Mouse (Mus musculus): ENCODE results near the gene Hap1. TPM values are rescaled to one million over a fixed set of nuclear protein-coding genes. Genes with fewer than 3 reads are reported as not detected.

Hap1 gene
- total RNA-seq (2014; fragmentation: Nextera tagmentation): not detected in 2 replicates
- total RNA-seq (2017): not detected in 2 replicates

GRCm38 (mm10) chr11:100355972-100356818 lies at the start of gene Hap1:
Gene Hap1, minus strand, starts transcription at chr11:100356128.
- 0 out of 2 replicates have a peak, but pooled peaks have one; percentile 27 for ATAC-seq (replicated peaks; ENCODE audit: low FRiP score, low TSS enrichment, poor library complexity, severe bottlenecking)

GRCm38 (mm10) chr11:100404456-100405074 lies 48.6 kb upstream of the Hap1 start:
- ATAC-seq (replicated peaks; ENCODE audit: low FRiP score, low TSS enrichment, poor library complexity, severe bottlenecking): no peak

- no peak for ATAC-seq (replicated peaks; ENCODE audit: low FRiP score, low TSS enrichment, poor library complexity, severe bottlenecking)
Observed at GRCm38 (mm10) chr11:100403445-100404134, 47.7 kb upstream of the Hap1 start.

GRCm38 (mm10) chr11:100402682-100403081 lies 46.8 kb upstream of the Hap1 start:
- no peak for ATAC-seq (replicated peaks; ENCODE audit: low FRiP score, low TSS enrichment, poor library complexity, severe bottlenecking)

- ATAC-seq (replicated peaks; ENCODE audit: low FRiP score, low TSS enrichment, poor library complexity, severe bottlenecking): peak; percentile 40; the same call in 1 of the 2 replicates
Observed at GRCm38 (mm10) chr11:100402240-100402639, 46.3 kb upstream of the Hap1 start.

GRCm38 (mm10) chr11:100400842-100401241 lies 44.9 kb upstream of the Hap1 start:
- ATAC-seq (replicated peaks; ENCODE audit: low FRiP score, low TSS enrichment, poor library complexity, severe bottlenecking): no peak

GRCm38 (mm10) chr11:100399727-100400538 lies 44.0 kb upstream of the Hap1 start:
- ATAC-seq (replicated peaks; ENCODE audit: low FRiP score, low TSS enrichment, poor library complexity, severe bottlenecking): no peak

GRCm38 (mm10) chr11:100399320-100399719 lies 43.4 kb upstream of the Hap1 start:
- no peak for ATAC-seq (replicated peaks; ENCODE audit: low FRiP score, low TSS enrichment, poor library complexity, severe bottlenecking)

- ATAC-seq (replicated peaks; ENCODE audit: low FRiP score, low TSS enrichment, poor library complexity, severe bottlenecking): no peak
Observed at GRCm38 (mm10) chr11:100398517-100398916, 42.6 kb upstream of the Hap1 start.

- peak; percentile 97 for ATAC-seq (replicated peaks; ENCODE audit: low FRiP score, low TSS enrichment, poor library complexity, severe bottlenecking)
Observed at GRCm38 (mm10) chr11:100397600-100398389, 41.9 kb upstream of the Hap1 start, which contains the start of gene Jup. Gene Jup, minus strand, starts transcription at chr11:100397763.

- no peak for ATAC-seq (replicated peaks; ENCODE audit: low FRiP score, low TSS enrichment, poor library complexity, severe bottlenecking)
Observed at GRCm38 (mm10) chr11:100396886-100397599, 41.1 kb upstream of the Hap1 start.

- ATAC-seq (replicated peaks; ENCODE audit: low FRiP score, low TSS enrichment, poor library complexity, severe bottlenecking): no peak
Observed at GRCm38 (mm10) chr11:100395861-100396631, 40.1 kb upstream of the Hap1 start.

- no peak for ATAC-seq (replicated peaks; ENCODE audit: low FRiP score, low TSS enrichment, poor library complexity, severe bottlenecking)
Observed at GRCm38 (mm10) chr11:100395200-100395599, 39.3 kb upstream of the Hap1 start.

GRCm38 (mm10) chr11:100394353-100395074 lies 38.6 kb upstream of the Hap1 start:
- no peak for ATAC-seq (replicated peaks; ENCODE audit: low FRiP score, low TSS enrichment, poor library complexity, severe bottlenecking)

GRCm38 (mm10) chr11:100393733-100394132 lies 37.8 kb upstream of the Hap1 start:
- no peak for ATAC-seq (replicated peaks; ENCODE audit: low FRiP score, low TSS enrichment, poor library complexity, severe bottlenecking)

GRCm38 (mm10) chr11:100392958-100393357 lies 37.0 kb upstream of the Hap1 start:
- ATAC-seq (replicated peaks; ENCODE audit: low FRiP score, low TSS enrichment, poor library complexity, severe bottlenecking): no peak
